Mouse (Mus musculus) mesoderm, embryonic 11.5 days (tissue): Measurements from ENCODE around the gene Hoxb4.

Experiments
- DNase-seq: peaks from one replicate; pipeline ENCODE4 v3.0.0-alpha.2; 2012; ENCODE audit warnings: low read depth, low spot score

Hoxb4 gene

GRCm38 (mm10) chr11:96333241-96334001 is 15.4 kb downstream of the Hoxb4 start:
- DNase-seq: no peak

- no peak for DNase-seq
Observed at GRCm38 (mm10) chr11:96334002-96334364, 15.9 kb downstream of the Hoxb4 start.

DNA sequence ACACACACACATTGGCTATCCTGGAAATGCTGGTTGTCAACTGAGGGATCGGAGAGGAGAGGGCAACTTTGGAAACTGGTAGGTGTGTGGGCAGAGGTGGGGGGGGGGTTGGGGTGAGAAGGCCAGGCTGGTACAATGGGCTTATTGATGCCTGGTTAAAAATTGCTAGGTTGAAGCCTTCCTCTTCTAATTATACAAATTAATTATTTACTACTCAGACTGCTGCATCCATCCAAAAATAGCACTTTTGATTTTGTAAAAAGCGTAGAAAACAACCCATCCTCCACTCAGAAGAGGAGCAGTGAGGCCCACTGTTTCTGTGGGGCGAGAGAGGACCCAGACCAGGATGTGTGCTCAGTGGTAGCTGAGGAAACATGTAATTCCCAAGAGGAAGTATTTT is 16.9 kb downstream of the Hoxb4 start:
- DNase-seq: no peak

- DNase-seq: no peak
Observed at GRCm38 (mm10) chr11:96336597-96336996, 18.5 kb downstream of the Hoxb4 start.

- DNase-seq: no peak
Observed at GRCm38 (mm10) chr11:96337026-96337425, 19.0 kb downstream of the Hoxb4 start.

- no peak for DNase-seq
Observed at GRCm38 (mm10) chr11:96338957-96339855, 21.1 kb downstream of the Hoxb4 start.

GRCm38 (mm10) chr11:96340698-96341365 is 22.8 kb downstream of the Hoxb4 start:
- peak; percentile 94 for DNase-seq

- DNase-seq: no peak
Observed at GRCm38 (mm10) chr11:96341701-96342575, 23.9 kb downstream of the Hoxb4 start.

- DNase-seq: no peak
Observed at GRCm38 (mm10) chr11:96342576-96342930, 24.5 kb downstream of the Hoxb4 start.

GRCm38 (mm10) chr11:96343206-96343745 is 25.2 kb downstream of the Hoxb4 start:
- no peak for DNase-seq

DNA sequence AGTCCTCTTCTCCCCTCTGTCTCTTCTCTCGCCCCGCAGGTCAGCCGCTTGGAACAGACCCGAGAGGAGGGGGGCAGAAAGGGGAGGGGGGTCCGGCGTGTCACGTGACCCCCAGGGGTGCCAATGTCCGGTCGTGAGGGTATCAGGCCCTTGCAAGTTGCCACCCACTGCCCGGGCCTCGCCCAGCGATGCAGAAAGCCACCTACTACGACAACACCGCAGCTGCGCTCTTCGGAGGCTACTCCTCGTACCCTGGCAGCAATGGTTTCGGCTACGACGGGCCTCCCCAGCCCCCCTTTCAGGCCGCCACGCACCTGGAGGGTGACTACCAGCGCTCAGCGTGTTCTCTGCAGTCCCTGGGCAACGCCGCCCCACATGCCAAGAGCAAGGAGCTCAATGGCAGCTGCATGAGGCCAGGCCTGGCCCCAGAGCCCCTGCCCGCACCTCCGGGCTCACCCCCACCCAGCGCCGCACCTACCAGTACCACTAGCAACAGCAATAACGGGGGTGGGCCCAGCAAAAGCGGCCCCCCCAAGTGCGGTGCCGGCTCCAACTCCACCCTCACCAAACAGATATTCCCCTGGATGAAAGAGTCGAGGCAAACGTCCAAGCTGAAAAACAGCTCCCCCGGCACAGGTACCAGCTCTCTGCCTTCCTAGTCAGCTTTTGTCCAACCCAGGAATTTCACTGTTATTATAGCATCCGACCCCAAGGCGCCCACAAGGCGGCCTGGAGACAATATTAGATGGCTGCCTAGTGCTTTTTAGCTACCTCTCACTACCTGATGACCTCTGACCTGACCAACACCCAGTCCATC is 26.2 kb downstream of the Hoxb4 start:
- peak; percentile 62 for DNase-seq

DNA sequence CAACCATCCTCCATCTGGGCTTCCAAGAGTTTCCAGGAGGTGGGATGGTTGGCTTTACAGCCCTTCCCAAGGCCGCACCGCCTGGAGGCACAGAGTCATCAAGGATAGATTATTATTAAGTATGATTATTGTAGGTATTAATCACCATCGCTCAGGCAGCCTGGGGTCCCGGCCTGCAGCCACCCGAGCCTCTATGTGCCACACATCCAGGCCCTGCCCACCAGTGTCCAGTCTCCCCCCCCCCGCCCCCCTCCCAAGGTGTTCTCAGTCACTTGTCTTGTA is 26.8 kb downstream of the Hoxb4 start:
- no peak for DNase-seq

DNA sequence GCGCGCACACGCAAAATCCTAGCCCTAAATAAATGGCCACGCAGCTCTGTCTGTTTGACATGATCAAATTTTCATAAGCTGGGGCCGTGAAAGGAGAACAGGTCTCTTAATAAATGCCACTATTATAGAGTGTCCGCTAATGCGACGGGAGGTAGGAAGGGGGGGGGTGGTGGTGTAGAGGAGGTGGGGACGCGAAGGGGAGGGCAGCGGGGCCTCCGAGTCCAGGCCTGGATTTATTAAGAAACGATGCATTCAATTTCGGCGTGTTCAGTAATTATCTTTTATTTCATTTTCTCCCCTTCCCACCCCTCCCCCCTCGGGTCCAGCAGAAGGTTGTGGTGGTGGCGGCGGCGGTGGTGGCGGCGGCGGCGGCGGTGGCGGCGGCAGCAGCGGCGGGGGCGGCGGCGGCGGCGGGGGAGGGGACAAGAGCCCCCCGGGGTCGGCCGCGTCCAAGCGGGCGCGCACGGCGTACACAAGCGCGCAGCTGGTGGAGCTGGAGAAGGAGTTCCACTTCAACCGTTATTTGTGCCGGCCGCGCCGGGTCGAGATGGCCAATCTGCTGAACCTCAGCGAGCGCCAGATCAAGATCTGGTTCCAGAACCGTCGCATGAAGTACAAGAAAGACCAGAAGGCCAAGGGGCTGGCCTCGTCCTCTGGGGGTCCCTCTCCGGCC is 27.3 kb downstream of the Hoxb4 start:
- peak; percentile 65 for DNase-seq

DNA sequence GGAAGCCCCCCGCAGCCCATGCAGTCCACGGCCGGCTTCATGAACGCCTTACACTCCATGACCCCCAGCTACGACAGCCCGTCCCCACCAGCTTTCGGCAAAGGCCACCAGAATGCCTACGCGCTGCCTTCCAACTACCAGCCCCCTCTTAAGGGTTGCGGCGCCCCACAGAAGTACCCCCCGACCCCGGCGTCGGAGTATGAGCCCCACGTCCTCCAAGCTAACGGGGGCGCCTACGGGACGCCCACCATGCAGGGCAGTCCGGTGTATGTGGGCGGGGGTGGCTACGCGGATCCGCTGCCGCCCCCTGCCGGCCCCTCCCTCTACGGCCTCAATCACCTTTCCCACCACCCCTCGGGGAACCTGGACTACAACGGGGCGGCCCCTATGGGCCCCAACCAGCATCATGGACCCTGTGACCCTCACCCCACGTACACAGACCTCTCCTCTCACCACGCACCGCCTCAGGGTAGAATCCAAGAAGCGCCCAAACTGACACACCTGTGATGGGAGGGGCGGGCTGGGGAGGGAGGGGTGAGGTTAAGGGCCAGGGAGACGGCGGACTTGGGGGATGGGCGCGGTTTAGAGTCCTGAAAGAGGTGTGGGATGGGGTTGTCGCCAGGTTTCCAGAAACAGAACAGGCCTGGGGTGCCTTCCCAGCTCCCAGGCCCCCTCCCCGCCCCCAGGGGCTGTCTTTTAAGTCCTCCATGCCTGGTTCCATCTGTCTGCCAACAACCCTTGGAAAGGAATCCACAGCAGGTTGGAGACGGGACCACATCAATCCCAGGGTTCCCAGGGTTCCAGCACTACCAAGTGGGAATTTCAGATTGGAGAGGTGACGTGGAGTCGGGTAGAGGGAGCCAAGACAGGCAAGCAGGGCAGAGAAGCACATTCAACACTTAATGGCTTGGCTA is 28.1 kb downstream of the Hoxb4 start:
- peak; percentile 64 for DNase-seq

DNA sequence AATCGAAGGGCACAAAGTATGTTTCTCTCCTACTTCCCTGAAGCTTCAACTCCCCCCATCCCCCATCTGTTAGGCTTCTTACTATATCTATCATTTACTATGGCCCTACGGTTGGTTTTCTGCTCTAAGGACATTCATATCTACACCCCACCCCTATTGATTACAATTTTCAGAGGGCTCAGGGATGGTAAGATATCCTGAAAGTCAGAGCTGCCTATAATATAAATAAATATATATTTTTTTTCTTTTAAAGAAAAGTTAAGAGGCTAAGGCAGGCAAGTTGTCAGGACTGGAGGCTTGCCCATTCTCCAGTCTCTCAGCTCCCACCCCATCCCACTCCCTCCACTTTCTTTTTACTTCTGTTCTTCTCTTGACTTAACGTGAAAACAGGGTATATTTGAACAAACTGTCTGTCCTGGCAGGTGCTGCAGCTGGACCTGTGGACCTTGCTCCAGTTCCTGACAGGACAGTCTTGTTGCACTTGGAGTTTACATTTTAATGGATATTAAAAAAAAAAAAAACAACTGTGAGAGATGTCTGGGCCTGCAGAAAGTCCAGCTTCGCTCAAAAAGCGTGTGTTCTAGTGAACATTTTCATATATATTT is 29.0 kb downstream of the Hoxb4 start:
- no peak for DNase-seq

- no peak for DNase-seq
Observed at GRCm38 (mm10) chr11:96347717-96348116, 29.6 kb downstream of the Hoxb4 start.

DNA sequence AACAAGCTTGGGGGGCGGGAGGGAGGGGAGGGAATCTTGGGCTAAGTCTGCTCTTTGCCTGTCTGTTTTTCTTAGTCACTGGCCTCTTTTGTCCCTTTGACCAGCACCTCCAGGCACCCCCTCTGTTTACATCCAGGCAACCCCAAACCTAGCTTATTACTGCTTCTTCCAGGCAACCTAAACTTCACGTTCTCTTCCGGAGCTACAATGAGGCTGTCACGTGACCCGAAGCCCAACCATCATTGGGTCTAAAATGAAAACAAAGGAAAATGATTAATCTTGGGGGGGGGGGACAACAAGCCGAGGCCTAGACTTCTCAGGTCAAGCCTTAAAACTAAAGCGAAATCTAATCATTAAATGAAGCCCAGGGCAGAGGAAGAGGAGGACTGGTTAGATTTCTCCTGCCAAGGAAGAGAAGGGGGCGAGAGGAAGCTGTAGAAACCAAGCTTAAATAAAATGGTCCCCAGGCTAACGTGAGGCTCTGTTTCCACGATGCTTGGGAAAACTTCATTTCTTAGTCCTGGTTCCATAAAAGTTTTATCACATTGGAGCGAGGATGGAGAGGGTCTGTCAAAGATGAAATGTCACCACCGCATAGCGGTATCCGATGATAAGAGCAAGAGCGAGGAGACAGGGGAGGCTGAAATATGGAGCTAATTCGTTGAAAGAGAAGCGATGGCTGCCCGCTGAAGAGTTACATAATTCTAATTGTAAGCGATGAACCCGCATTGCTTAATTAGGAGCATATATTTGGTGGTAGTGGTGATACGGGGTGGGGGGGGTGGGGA is 30.3 kb downstream of the Hoxb4 start:
- DNase-seq: peak; percentile 78

- DNase-seq: no peak
Observed at GRCm38 (mm10) chr11:96348988-96349387, 30.9 kb downstream of the Hoxb4 start.
